ENCODE assay signal across 8 mouse cellular contexts in genomic region chr6:100833355-100833754, GRCm38 (mm10). TPM values are rescaled to one million over a fixed set of nuclear protein-coding genes. Genes with fewer than 3 reads are reported as not detected.
DNase-seq lines count a peak whose midpoint lies in the region; ATAC-seq and TF ChIP-seq lines count a peak whose summit lies in the region.

Gene Ppp4r2, plus strand, starts transcription at chr6:100833622.

- peak within 1 kb of the TSS; percentile 76 for H3K9ac ChIP-seq in kidney, embryonic 15.5 days

- peaks cover 11% of the 10 kb centered on the region for H3K4me1 ChIP-seq in bone marrow macrophage, adult 2 months (ENCODE audit: control insufficient read depth, insufficient read depth, low read length)
- H3K4me1 ChIP-seq in embryonic fibroblast, embryonic 13.5 days (ENCODE audit: control insufficient read depth, insufficient read depth, low read length) = no peaks in the 10 kb centered on the region; the same call in 1 of the 2 replicates
- H3K4me1 ChIP-seq in heart, embryonic 10.5 days = peaks cover 6% of the 10 kb centered on the region; the same call in 1 of the 2 replicates
- H3K4me1 ChIP-seq in kidney, embryonic 15.5 days = peaks cover 15% of the 10 kb centered on the region; the same call in 1 of the 2 replicates

- H3K4me3 ChIP-seq in bone marrow macrophage, adult 2 months (ENCODE audit: insufficient read depth, low read length) = peak within 1 kb of the TSS; percentile 98
- peak within 1 kb of the TSS; percentile 83 for H3K4me3 ChIP-seq in embryonic fibroblast, embryonic 13.5 days (ENCODE audit: insufficient read depth, low read length)
- H3K4me3 ChIP-seq in heart, embryonic 10.5 days = peak within 1 kb of the TSS; percentile 91
- peak within 1 kb of the TSS; percentile 86 for H3K4me3 ChIP-seq in kidney, embryonic 15.5 days (replicated peaks)

- ATAC-seq in kidney, embryonic 15.5 days (replicated peaks; ENCODE audit: low FRiP score) = peak; percentile 97
- peak; percentile 90 for ATAC-seq in monocyte, adult 5-6 weeks (replicated peaks; ENCODE audit: insufficient number of reproducible peaks, low FRiP score, low TSS enrichment, poor library complexity, severe bottlenecking)

- peak within 1 kb of the TSS; percentile 63 for H3K4me2 ChIP-seq in kidney, embryonic 15.5 days

- no peak for TF ChIP-seq CTCF in bone marrow macrophage, adult 2 months (IDR thresholded peaks at IDR 0.05; ENCODE audit: low read depth, low read length)
- no peak for TF ChIP-seq CTCF in embryonic fibroblast, embryonic 13.5 days (IDR thresholded peaks at IDR 0.05; ENCODE audit: borderline replicate concordance, insufficient read depth, low read length)

- no peaks in the 10 kb centered on the region for H3K9me3 ChIP-seq in heart, embryonic 10.5 days
- no peaks in the 10 kb centered on the region for H3K9me3 ChIP-seq in kidney, embryonic 15.5 days (replicated peaks)

- peaks cover 32% of the 10 kb centered on the region for H3K36me3 ChIP-seq in heart, embryonic 10.5 days
- peaks cover 32% of the 10 kb centered on the region for H3K36me3 ChIP-seq in kidney, embryonic 15.5 days

- H3K27ac ChIP-seq in bone marrow macrophage, adult 2 months (ENCODE audit: insufficient read depth, low read depth, low read length) = peak within 1 kb of the TSS; percentile 67
- H3K27ac ChIP-seq in embryonic fibroblast, embryonic 13.5 days (ENCODE audit: insufficient read depth, low read length) = peak within 1 kb of the TSS; percentile 56
- peak within 1 kb of the TSS; percentile 97 for H3K27ac ChIP-seq in heart, embryonic 10.5 days
- peak within 1 kb of the TSS; percentile 88 for H3K27ac ChIP-seq in kidney, embryonic 15.5 days

- WGBS in heart, embryonic 10.5 days = under 1% methylated on average over 46 of the region's 50 CpGs
- under 1% methylated on average over 42 of the region's 50 CpGs for WGBS in kidney, embryonic 15.5 days

- DNase-seq in A20 (ENCODE audit: low read depth, low spot score) (peak; percentile 94), liver (peak; percentile 93)
- DNase-seq in heart, embryonic 10.5 days (ENCODE audit: low spot score) = peak; percentile 91
- DNase-seq in spleen, postnatal 4 days (ENCODE audit: low spot score in 2 of 2) = peak; percentile 88 to 94

- no peak for TF ChIP-seq POLR2A in bone marrow macrophage, adult 2 months (IDR thresholded peaks at IDR 0.05; ENCODE audit: borderline replicate concordance, low read depth, low read length)
- TF ChIP-seq POLR2A in embryonic fibroblast, embryonic 13.5 days (IDR thresholded peaks at IDR 0.05; ENCODE audit: low read depth, low read length) = peak; percentile 45; the same call in 1 of the 2 replicates

- no peaks in the 10 kb centered on the region for H3K27me3 ChIP-seq in heart, embryonic 10.5 days (ENCODE audit: insufficient read depth, poor library complexity, severe bottlenecking)
- H3K27me3 ChIP-seq in kidney, embryonic 15.5 days = no peaks in the 10 kb centered on the region

RNA-seq across cellular contexts. Expression of gene Ppp4r2, which starts in this region (rescaled TPM):
- polyA plus RNA-seq in bone marrow macrophage, adult 2 months (2012; ENCODE audit: insufficient read depth, insufficient read length, missing spikeins) = 66.7 and 69.2 TPM in 2 replicates
- 136 and 155 TPM in 2 replicates for polyA plus RNA-seq in embryonic fibroblast, embryonic 13.5 days (2011; ENCODE audit: insufficient read length, low read depth, missing spikeins)
- 15.2 and 20.3 TPM in 2 replicates for polyA plus RNA-seq in heart, embryonic 10.5 days (2016; fragmentation: Nextera tagmentation; extraction: Ambion mirVana)
- 21.5 and 22.6 TPM in 2 replicates for polyA plus RNA-seq in kidney, embryonic 15.5 days (2015; fragmentation: Nextera tagmentation; extraction: Ambion mirVana)
- total RNA-seq in monocyte, adult 5-6 weeks (2017) = 121 to 148 TPM (median 146 TPM) in 3 replicates

Comparison
In these comparisons a context has a peak if more than half of its experiments do, and no peak if none do; other contexts are left out.
1. Peak in every context shown above with its lines: DNase-seq, ATAC-seq, H3K4me3 ChIP-seq and H3K27ac ChIP-seq.